Mouse (Mus musculus) forebrain, postnatal 0 days (tissue): Measurements from ENCODE around the gene Dzip1. TPM values are rescaled to one million over a fixed set of nuclear protein-coding genes. Genes with fewer than 3 reads are reported as not detected.
A peak's percentile ranks its signal among the peaks of the same experiment; 100 is the strongest.

Source experiments
- ATAC-seq: fragments of 200-750 bp; cut with Nextera tagmentation; 2 replicates; pipeline ENCODE4 v1.8.0; 2017; ENCODE audit warnings: mild to moderate bottlenecking, moderate library complexity
- DNase-seq: peaks from one replicate; pipeline ENCODE4 v3.0.0-alpha.2; 2015
- H3K27ac ChIP-seq: fragments of 300-500 bp; sonication (generic); 2 replicates; pipeline ENCODE4 v1.5.1; 2014; ENCODE audit warnings: low read depth, mild to moderate bottlenecking, antibody characterized with exemption, low read length, moderate library complexity, mixed read lengths
- H3K27me3 ChIP-seq: fragments of 300-500 bp; sonication (generic); 2 replicates; pipeline ENCODE4 v1.6.1; 2014; ENCODE audit warnings: mild to moderate bottlenecking, low read length, mixed read lengths; ENCODE audit not compliant: insufficient read depth
- H3K36me3 ChIP-seq: fragments of 300-500 bp; sonication (generic); 2 replicates; pipeline ENCODE4 v1.6.1; 2014; ENCODE audit warnings: mild to moderate bottlenecking, moderate library complexity; ENCODE audit not compliant: insufficient read depth
- H3K4me1 ChIP-seq: fragments of 300-500 bp; sonication (generic); 2 replicates; pipeline ENCODE4 v1.6.1; 2014; ENCODE audit warnings: antibody characterized with exemption; ENCODE audit not compliant: insufficient read depth
- H3K4me2 ChIP-seq: fragments of 300-500 bp; sonication (generic); 2 replicates; pipeline ENCODE4 v1.6.1; 2014; ENCODE audit warnings: low read depth, mild to moderate bottlenecking, moderate library complexity
- H3K4me3 ChIP-seq: fragments of 300-500 bp; sonication (generic); 2 replicates; pipeline ENCODE4 v1.5.1; 2014; ENCODE audit warnings: low read depth, low read length, mixed read lengths
- H3K9ac ChIP-seq: fragments of 300-500 bp; sonication (generic); 2 replicates; pipeline ENCODE4 v1.6.1; 2014; ENCODE audit warnings: mild to moderate bottlenecking
- H3K9me3 ChIP-seq: fragments of 300-500 bp; sonication (generic); 2 replicates; pipeline ENCODE4 v1.6.1; 2016; ENCODE audit warnings: low read length
- CTCF ChIP-seq: sonication (generic); IDR thresholded peaks from 2 replicates; pipeline ENCODE4 v1.5.1; 2016; ENCODE audit warnings: antibody characterized with exemption, control low read depth, low read depth
- WGBS: fragments of 180-500 bp; shearing (Covaris S2); extraction: QIAGEN DNeasy Blood & Tissue Kit; methylation state at CpG from one replicate; pipeline ENCODE4 v1.1.7; 2014; 5-methylcytosine and 5-hydroxymethylcytosine counted together
- polyA plus RNA-seq: library from polyadenylated mRNA; unstranded; fragments of >200 nt; fragmentation: Nextera tagmentation; extraction: Ambion mirVana; gene quantifications from 2 replicates; pipeline ENCODE4 v1.2.1, GENCODE M21; 2015
- total RNA-seq: library from RNA; depleted of rRNA; stranded (reverse); fragments of >200 nt; gene quantifications from 2 replicates; pipeline ENCODE4 v1.2.3, GENCODE M21; 2014

The Dzip1 gene
- total and polyA plus RNA-seq, 2 experiments from 2014 or later: 48.2 to 205 TPM

- Histone ChIP-seq H3K9ac (peak overlapping the region; percentile 50), H3K4me1 (peaks cover 35% of the 10 kb centered on the region), H3K27me3 (no peaks in the 10 kb centered on the region), H3K9me3 (no peaks in the 10 kb centered on the region), H3K4me2 (peak overlapping the region; percentile 91), H3K27ac (no peak overlapping the region), H3K36me3 (peaks cover 10% of the 10 kb centered on the region), H3K4me3 (peak overlapping the region; percentile 40)
- no peak for TF ChIP-seq CTCF
- DNase-seq: no peak
- peak; percentile 1; the same call in 1 of the 2 replicates for ATAC-seq
- WGBS: 1% methylated on average over 47 of the region's 47 CpGs
These were observed 2.5 kb downstream of the Dzip1 start for GRCm38 (mm10) chr14:118922667-118923184.

DNA sequence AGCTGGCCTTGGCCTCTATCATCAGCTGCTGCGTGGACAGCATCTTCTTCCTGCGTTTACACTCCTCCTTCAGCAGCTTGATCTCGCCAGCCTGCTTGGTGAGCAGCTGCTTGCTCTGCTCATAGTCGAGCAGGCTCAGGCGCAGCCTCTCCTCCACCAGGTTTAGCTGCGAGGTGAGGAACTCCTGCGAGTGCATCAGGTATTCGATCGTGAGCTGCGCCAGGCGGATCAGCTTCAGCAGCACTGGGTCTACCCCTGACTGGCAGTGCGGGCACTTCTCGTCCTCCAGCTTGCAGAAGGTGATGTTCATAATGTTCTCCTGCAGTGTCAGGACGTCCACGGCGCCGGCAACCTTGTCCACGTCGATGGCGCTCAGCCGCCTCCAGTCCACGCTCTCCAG is 3.0 kb downstream of the Dzip1 start:
- peak overlapping the region; percentile 40 for H3K4me3 ChIP-seq
- peaks cover 10% of the 10 kb centered on the region for H3K36me3 ChIP-seq
- H3K27me3 ChIP-seq: no peaks in the 10 kb centered on the region
- H3K9me3 ChIP-seq: no peaks in the 10 kb centered on the region
- H3K4me2 ChIP-seq: peak overlapping the region; percentile 91
- ATAC-seq (0 out of 2 replicates have a peak, but pooled peaks have one; percentile 2), DNase-seq (peak; percentile 34)
- TF ChIP-seq CTCF: no peak
- WGBS: 24% methylated on average over 22 of the region's 22 CpGs
- H3K27ac ChIP-seq: no peak overlapping the region
- peak overlapping the region; percentile 50 for H3K9ac ChIP-seq
- H3K4me1 ChIP-seq: peaks cover 35% of the 10 kb centered on the region

DNA sequence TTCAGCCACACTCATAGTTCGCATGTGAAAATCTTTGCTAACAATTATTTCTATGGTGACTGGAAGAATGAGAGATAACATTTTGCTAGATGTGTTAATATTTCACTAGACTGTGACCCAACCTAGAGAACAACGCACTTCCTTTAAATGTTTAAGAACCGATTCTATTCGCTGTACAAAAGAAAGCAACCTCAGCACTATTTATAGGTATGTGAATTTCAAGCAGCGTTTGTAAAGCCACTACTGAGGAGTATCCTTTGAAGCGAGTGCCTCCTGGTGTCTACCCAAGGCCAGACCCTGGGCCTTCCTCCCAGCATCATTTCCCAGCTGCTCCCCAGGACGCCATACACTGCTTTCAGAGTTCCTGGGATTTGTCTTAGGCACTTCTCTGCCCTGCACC is 4.6 kb downstream of the Dzip1 start:
- peaks cover 31% of the 10 kb centered on the region for H3K4me1 ChIP-seq
- ATAC-seq (no peak), DNase-seq (no peak)
- no peak for TF ChIP-seq CTCF
- H3K36me3 ChIP-seq: peaks cover 16% of the 10 kb centered on the region
- H3K4me2 ChIP-seq: peak overlapping the region; percentile 9; the same call in 1 of the 2 replicates
- no peak overlapping the region for H3K4me3 ChIP-seq
- H3K27me3 ChIP-seq: no peaks in the 10 kb centered on the region
- WGBS: 58% methylated on average over 7 of the region's 7 CpGs
- no peak overlapping the region for H3K9ac ChIP-seq
- H3K9me3 ChIP-seq: no peaks in the 10 kb centered on the region
- no peak overlapping the region for H3K27ac ChIP-seq

- ATAC-seq: 0 out of 2 replicates have a peak, but pooled peaks have one; percentile 21
- Histone ChIP-seq H3K9me3 (no peaks in the 10 kb centered on the region), H3K36me3 (peaks cover 24% of the 10 kb centered on the region)
These were observed 6.2 kb downstream of the Dzip1 start for GRCm38 (mm10) chr14:118919025-118919424.

GRCm38 (mm10) chr14:118913651-118914050 is 11.6 kb downstream of the Dzip1 start:
- Histone ChIP-seq H3K27ac (no peak overlapping the region), H3K4me1 (no peaks in the 10 kb centered on the region), H3K4me2 (no peak overlapping the region), H3K9ac (no peak overlapping the region), H3K36me3 (peaks cover 57% of the 10 kb centered on the region), H3K9me3 (no peaks in the 10 kb centered on the region), H3K4me3 (no peak overlapping the region), H3K27me3 (no peaks in the 10 kb centered on the region)
- no peak for TF ChIP-seq CTCF
- ATAC-seq: no peak
- DNase-seq: no peak
- 93% methylated on average over 5 of the region's 5 CpGs for WGBS

More at GRCm38 (mm10) chr14:118919025-118919424, 6.2 kb downstream of the Dzip1 start:
- Histone ChIP-seq H3K9ac (no peak overlapping the region), H3K4me1 (peaks cover 25% of the 10 kb centered on the region), H3K27ac (no peak overlapping the region), H3K27me3 (no peaks in the 10 kb centered on the region), H3K4me3 (no peak overlapping the region), H3K4me2 (no peak overlapping the region)
- no peak for DNase-seq
- peak; percentile 66 for TF ChIP-seq CTCF
- 68% methylated on average over 8 of the region's 8 CpGs for WGBS

- no peak for TF ChIP-seq CTCF
- Histone ChIP-seq H3K36me3 (peaks cover 69% of the 10 kb centered on the region), H3K4me3 (no peak overlapping the region), H3K9me3 (no peaks in the 10 kb centered on the region), H3K27ac (no peak overlapping the region), H3K9ac (no peak overlapping the region), H3K4me2 (no peak overlapping the region), H3K27me3 (no peaks in the 10 kb centered on the region), H3K4me1 (no peaks in the 10 kb centered on the region)
- DNase-seq (no peak), ATAC-seq (no peak)
- 84% methylated on average over 6 of the region's 6 CpGs for WGBS
These were observed 13.7 kb downstream of the Dzip1 start for GRCm38 (mm10) chr14:118911521-118911920.

DNA sequence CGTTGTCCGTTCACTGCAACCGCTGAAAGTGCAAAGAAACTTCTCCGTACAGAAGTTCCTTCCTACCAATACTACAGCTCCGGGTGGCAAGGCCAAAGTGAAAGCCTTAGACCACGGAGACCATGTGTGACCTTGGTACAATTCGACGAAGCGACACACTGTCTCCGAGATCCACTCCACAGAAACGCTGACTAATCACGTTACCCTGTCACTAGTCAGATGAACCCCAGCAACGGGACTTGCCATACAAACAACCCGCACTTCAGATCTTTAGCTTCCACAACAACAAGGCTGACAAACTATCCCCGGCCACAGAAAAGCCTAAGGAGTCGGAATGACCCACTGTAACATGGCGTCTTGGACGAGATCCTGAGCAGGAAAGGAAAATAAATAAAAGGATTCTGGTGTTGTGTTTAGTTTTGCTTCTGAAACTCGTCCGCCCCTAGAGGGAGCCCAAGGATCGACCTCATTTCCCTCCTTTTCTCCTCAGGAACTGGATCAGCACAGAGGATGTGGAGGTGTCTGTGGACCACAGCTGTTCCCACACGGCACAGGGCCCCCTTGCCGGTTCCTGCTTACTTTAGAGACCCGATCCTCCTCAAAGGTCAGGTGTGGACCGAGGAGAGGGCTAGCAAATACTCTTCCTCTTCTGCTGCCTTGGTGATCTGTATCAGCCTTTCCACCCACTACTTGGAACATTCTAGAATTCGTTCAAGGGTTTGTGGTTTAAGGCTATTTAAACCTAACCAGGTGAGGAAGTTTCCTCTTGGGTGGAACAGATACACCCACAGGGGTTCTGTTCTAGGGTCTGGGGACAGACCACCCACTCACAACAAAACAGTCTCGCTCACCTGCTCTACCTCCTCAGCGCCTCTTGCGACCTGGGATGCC is 14.7 kb downstream of the Dzip1 start:
- WGBS: 66% methylated on average over 29 of the region's 29 CpGs
- ATAC-seq (peak; percentile 69), DNase-seq (peak; percentile 72)
- H3K36me3 ChIP-seq: peaks cover 67% of the 10 kb centered on the region
- no peak overlapping the region for H3K9ac ChIP-seq
- H3K4me3 ChIP-seq: no peak overlapping the region
- peak; percentile 77 for TF ChIP-seq CTCF
- no peaks in the 10 kb centered on the region for H3K9me3 ChIP-seq
- no peak overlapping the region for H3K4me2 ChIP-seq
- H3K27me3 ChIP-seq: no peaks in the 10 kb centered on the region
- H3K4me1 ChIP-seq: no peaks in the 10 kb centered on the region
- H3K27ac ChIP-seq: no peak overlapping the region
